Comparison of ENCODE assay signal across 14 mouse cellular contexts in the genomic region with DNA sequence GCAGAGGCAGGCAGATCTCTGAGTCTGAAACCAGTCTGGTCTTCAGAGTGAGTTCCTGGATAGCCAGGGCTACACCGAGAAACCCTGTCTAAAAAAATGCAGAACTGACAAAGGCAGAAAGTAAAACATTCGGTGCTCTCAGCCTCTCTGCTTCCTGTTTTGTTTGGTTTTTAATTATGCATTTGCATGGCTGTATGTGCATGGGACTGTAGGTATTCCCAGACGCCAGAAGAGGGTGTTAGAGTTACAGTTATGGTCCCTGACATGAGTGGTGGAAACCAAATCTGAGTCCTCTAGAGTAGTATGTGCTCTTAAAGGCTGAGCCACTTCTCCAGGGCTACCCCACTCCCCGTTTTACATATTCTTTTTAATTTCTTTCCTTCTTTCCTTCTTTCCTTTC.
"Had no signal": no experiment of that assay in that cellular context is flagged by ENCODE, and none has a peak within 500 bp of the region (broad histone marks: within the 10 kb centered on the region; RNA-seq: fewer than 3 reads in every experiment).

No protein-coding gene starts in this region.

- H3K9ac ChIP-seq: limb, embryonic 13.5 days; liver, embryonic 15.5 days; midbrain, embryonic 12.5 days had no signal

- H3K4me2 ChIP-seq: limb, embryonic 13.5 days; liver, embryonic 11.5 days; liver, embryonic 15.5 days; midbrain, embryonic 12.5 days had no signal

- H3K36me3 ChIP-seq: limb, embryonic 13.5 days; liver, embryonic 15.5 days; midbrain, embryonic 12.5 days had no signal

- H3K27ac ChIP-seq: limb, embryonic 13.5 days; liver, embryonic 15.5 days; midbrain, embryonic 12.5 days had no signal

- ATAC-seq: lung, postnatal 0 days; midbrain, embryonic 16.5 days had no signal

- DNase-seq: kidney, adult 8-10 months; kidney, postnatal 25 days; left cerebral cortex, postnatal 4 days; lung, adult 2 months; lung, postnatal 36 days; thymus, adult 18-20 months; thymus, postnatal 14 days had no signal

- H3K27me3 ChIP-seq: limb, embryonic 13.5 days; liver, embryonic 15.5 days; midbrain, embryonic 12.5 days had no signal

- H3K4me3 ChIP-seq: limb, embryonic 13.5 days; liver, embryonic 15.5 days; megakaryocyte, embryonic 14.5 days; midbrain, embryonic 12.5 days had no signal

- H3K9me3 ChIP-seq: limb, embryonic 13.5 days; liver, embryonic 15.5 days; midbrain, embryonic 12.5 days had no signal
